Mouse (Mus musculus) activated CD4-positive, CD25-positive, alpha-beta regulatory T cell, adult 4 months (primary cell): ENCODE measurements around the gene Cmtm1. TPM values are rescaled to one million over a fixed set of nuclear protein-coding genes. Genes with fewer than 3 reads are reported as not detected.
"Not testable (repeated sequence)": the region's sequence is repeated elsewhere in the genome, so short reads cannot be mapped to it uniquely, and the experiment has no call there.

Source experiments
- ATAC-seq: one replicate; pipeline ENCODE4 v1.8.0; 2017
- polyA plus RNA-seq, 2 experiments: library from polyadenylated mRNA; unstranded; fragments of 100-300 nt; shearing (Covaris generic); gene quantifications; one replicate each; pipeline ENCODE4 v1.2.1; 2017

The Cmtm1 gene
- polyA plus RNA-seq, 2 experiments from 2014 or later: not detected

- ATAC-seq: no peak
Observed at GRCm38 (mm10) chr8:104313311-104313710, 3.4 kb upstream of the Cmtm1 start.

- not testable (repeated sequence) for ATAC-seq
Observed at GRCm38 (mm10) chr8:104312023-104312422, 2.1 kb upstream of the Cmtm1 start.

- not testable (repeated sequence) for ATAC-seq
Observed at GRCm38 (mm10) chr8:104308341-104308740, 1.6 kb downstream of the Cmtm1 start.

- no peak for ATAC-seq
Observed at GRCm38 (mm10) chr8:104304962-104305361, 5.0 kb downstream of the Cmtm1 start.

GRCm38 (mm10) chr8:104302536-104302935, 7.4 kb downstream of the Cmtm1 start:
- not testable (repeated sequence) for ATAC-seq

- not testable (repeated sequence) for ATAC-seq
Observed at GRCm38 (mm10) chr8:104301577-104301976, 8.4 kb downstream of the Cmtm1 start.

GRCm38 (mm10) chr8:104294396-104294795, 15.5 kb downstream of the Cmtm1 start:
- no peak for ATAC-seq

GRCm38 (mm10) chr8:104293081-104293480, 16.9 kb downstream of the Cmtm1 start, which contains the start of gene Cmtm2a:
Gene Cmtm2a, minus strand, starts transcription at chr8:104293181.
- ATAC-seq: not testable (repeated sequence)

- ATAC-seq: no peak
Observed at GRCm38 (mm10) chr8:104268937-104269440, 41.0 kb downstream of the Cmtm1 start.

- no peak for ATAC-seq
Observed at GRCm38 (mm10) chr8:104268368-104268767, 41.6 kb downstream of the Cmtm1 start.

- ATAC-seq: not testable (repeated sequence)
Observed at GRCm38 (mm10) chr8:104264271-104264935, 45.5 kb downstream of the Cmtm1 start.

- not testable (repeated sequence) for ATAC-seq
Observed at GRCm38 (mm10) chr8:104261802-104262201, 48.1 kb downstream of the Cmtm1 start.

GRCm38 (mm10) chr8:104253016-104253415, 56.9 kb downstream of the Cmtm1 start:
- peak; percentile 22 for ATAC-seq

- ATAC-seq: no peak
Observed at GRCm38 (mm10) chr8:104251461-104251860, 58.5 kb downstream of the Cmtm1 start.

GRCm38 (mm10) chr8:104250439-104251367, 59.2 kb downstream of the Cmtm1 start, which contains the start of gene Cklf:
Gene Cklf, plus strand, starts transcription at chr8:104250861.
- peak; percentile 37 for ATAC-seq

GRCm38 (mm10) chr8:104249442-104249996, 60.4 kb downstream of the Cmtm1 start:
- ATAC-seq: no peak

GRCm38 (mm10) chr8:104248276-104248675, 61.7 kb downstream of the Cmtm1 start, which contains the start of gene Tk2:
Gene Tk2, minus strand, starts transcription at chr8:104248558.
- ATAC-seq: peak; percentile 70

- ATAC-seq: peak; percentile 9
Observed at GRCm38 (mm10) chr8:104247908-104248275, 62.1 kb downstream of the Cmtm1 start.

GRCm38 (mm10) chr8:104247054-104247907, 62.7 kb downstream of the Cmtm1 start:
- peak; percentile 72 for ATAC-seq

- ATAC-seq: no peak
Observed at GRCm38 (mm10) chr8:104246621-104247020, 63.3 kb downstream of the Cmtm1 start.
